Mouse (Mus musculus): ENCODE data around the gene Fkbp5.

GRCm38 (mm10) chr17:28524009-28524695, 6.8 kb upstream of the Fkbp5 start:
- no peak for TF ChIP-seq POLR2A (IDR thresholded peaks at IDR 0.05; ENCODE audit: insufficient read depth, low read depth, low read length)
- no peak for TF ChIP-seq CTCF (IDR thresholded peaks at IDR 0.05; ENCODE audit: insufficient read depth, low read depth, low read length)

All from olfactory bulb, adult 2 months (tissue).